Mouse (Mus musculus): ENCODE measurements around the gene Ankrd2.

- TF ChIP-seq CTCF (IDR thresholded peaks at IDR 0.05; ENCODE audit: low read depth) (peak; percentile 19; the same call in 1 of the 2 replicates), EP300 (IDR thresholded peaks at IDR 0.05; ENCODE audit: low read depth) (no peak)
Measured at GRCm38 (mm10) chr19:42069241-42069525, 33.4 kb downstream of the Ankrd2 start.
